12 mouse cellular contexts compared by ENCODE assay signal in the genomic region with DNA sequence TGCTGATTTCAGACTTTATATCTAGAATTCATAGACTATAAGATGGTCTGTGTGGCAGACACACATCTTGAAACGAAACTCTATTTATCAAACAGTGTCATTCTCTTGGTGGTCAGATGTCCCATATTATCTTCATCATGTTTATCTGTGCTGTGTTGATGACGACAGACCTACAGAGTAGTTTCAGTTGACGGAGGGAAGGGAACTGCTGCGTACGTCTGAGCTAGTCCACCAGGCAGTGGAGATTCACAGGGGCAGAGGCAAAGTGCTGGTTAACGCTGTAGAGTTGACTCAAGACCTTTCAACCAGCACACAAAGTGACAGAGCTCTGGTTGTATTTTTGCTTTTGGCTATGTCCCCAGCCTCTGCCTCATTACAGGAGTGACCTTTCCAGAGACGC.
"Had no signal": no experiment of that assay in that cellular context is flagged by ENCODE, and none has a peak within 500 bp of the region (broad histone marks: within the 10 kb centered on the region; RNA-seq: fewer than 3 reads in every experiment).

No protein-coding gene starts in this region.

- DNase-seq: retina, postnatal 1 day; right cerebral cortex, adult 18-20 months; right cerebral cortex, postnatal 14 days; right cerebral cortex, postnatal 25 days; right cerebral cortex, postnatal 4 days; spleen, adult 18-20 months; thymus, adult 18-20 months; thymus, adult 2 months; thymus, postnatal 14 days; thymus, postnatal 25 days; thymus, postnatal 36 days; thymus, postnatal 4 days had no signal
